In genomic region chr17:24689251-24690081, GRCm38 (mm10) we compare ENCODE assay signal across 9 mouse cellular contexts. TPM values are rescaled to one million over a fixed set of nuclear protein-coding genes. Genes with fewer than 3 reads are reported as not detected.
DNase-seq lines count a peak whose midpoint lies in the region; ATAC-seq and TF ChIP-seq lines count a peak whose summit lies in the region.
"Had no signal": no experiment of that assay in that cellular context is flagged by ENCODE, and none has a peak within 500 bp of the region (broad histone marks: within the 10 kb centered on the region; RNA-seq: fewer than 3 reads in every experiment).

Gene Syngr3, minus strand, starts transcription at chr17:24689955.

- TF ChIP-seq CTCF in layer of hippocampus, adult 2 months (conservative IDR thresholded peaks at IDR 0.05), result no peak; the same call in 1 of the 2 replicates
- TF ChIP-seq CTCF in olfactory bulb, adult 2 months (IDR thresholded peaks at IDR 0.05; ENCODE audit: insufficient read depth, low read depth, low read length), result no peak

- peak within 1 kb of the TSS; percentile 98 for H3K27ac ChIP-seq in layer of hippocampus, adult 2 months
- peak within 1 kb of the TSS; percentile 90 for H3K27ac ChIP-seq in forebrain, embryonic 15.5 days (replicated peaks)
- peak within 1 kb of the TSS; percentile 93 for H3K27ac ChIP-seq in olfactory bulb, adult 2 months (ENCODE audit: insufficient read depth, low read depth, low read length)

- peak within 1 kb of the TSS; percentile 98 for H3K9ac ChIP-seq in forebrain, embryonic 15.5 days (replicated peaks)

- intact Hi-C loops in left cerebral cortex, postnatal 36 days (cut with DNase I), result no loop called here

- peak in 1 of 2 experiments; percentile 55 for DNase-seq in layer of hippocampus, adult 2 months (ENCODE audit: low spot score in 2 of 2)
- DNase-seq in layer of hippocampus, adult 9-10 months (ENCODE audit: low spot score), result no peak
- DNase-seq in cerebellum, adult 18-20 months, result peak; percentile 53 to 76
- peak; percentile 58 to 66 for DNase-seq in left cerebral cortex, postnatal 36 days (ENCODE audit: low spot score in 2 of 2)
- DNase-seq in lung, postnatal 10 days, result no peak
- DNase-seq in adipocyte (ENCODE audit: low spot score), result no peak

- H3K4me3 ChIP-seq in layer of hippocampus, adult 2 months, result peak within 1 kb of the TSS; percentile 89
- H3K4me3 ChIP-seq in forebrain, embryonic 15.5 days, result peak within 1 kb of the TSS; percentile 96
- H3K4me3 ChIP-seq in olfactory bulb, adult 2 months (ENCODE audit: insufficient read depth, low read depth, low read length), result peak within 1 kb of the TSS; percentile 99

- peak within 1 kb of the TSS; percentile 79 for H3K4me2 ChIP-seq in forebrain, embryonic 15.5 days (replicated peaks)

- peaks cover 13% of the 10 kb centered on the region for H3K27me3 ChIP-seq in forebrain, embryonic 15.5 days

- TF ChIP-seq POLR2A in olfactory bulb, adult 2 months (IDR thresholded peaks at IDR 0.05; ENCODE audit: insufficient read depth, low read depth, low read length), result peak; percentile 87

- peaks cover 15% of the 10 kb centered on the region for H3K36me3 ChIP-seq in forebrain, embryonic 15.5 days

- H3K4me1 ChIP-seq in forebrain, embryonic 15.5 days, result peaks cover 36% of the 10 kb centered on the region
- peaks cover 25% of the 10 kb centered on the region for H3K4me1 ChIP-seq in olfactory bulb, adult 2 months (ENCODE audit: control insufficient read depth, insufficient read depth, low read length)

- no peaks in the 10 kb centered on the region for H3K9me3 ChIP-seq in forebrain, embryonic 15.5 days

- WGBS in forebrain, embryonic 15.5 days, result under 1% methylated on average over 53 of the region's 55 CpGs
- under 1% methylated on average over 55 of the region's 55 CpGs for WGBS in olfactory bulb, adult 2 months

- peak; percentile 59 for ATAC-seq in forebrain, embryonic 15.5 days (replicated peaks)

RNA-seq across cellular contexts. Expression of gene Syngr3, which starts in this region (rescaled TPM):
- total RNA-seq in layer of hippocampus, adult 2 months (2021), result 100 to 1,000 TPM; 146 to 155 TPM
- 134 and 145 TPM in 2 replicates for polyA plus RNA-seq in forebrain, embryonic 15.5 days (2015; fragmentation: Nextera tagmentation; extraction: Ambion mirVana)
- 100 to 1,000 TPM; 179 to 200 TPM for total RNA-seq in left cerebral cortex, postnatal 36 days (2021)
- not detected in 2 replicates for polyA plus RNA-seq in olfactory bulb, adult 2 months (2012; ENCODE audit: insufficient read depth, insufficient read length, low replicate concordance, missing spikeins)
- total RNA-seq: neutrophil, adult 5-6 weeks had no signal

Comparison
In these comparisons a context has a peak if more than half of its experiments do, and no peak if none do; other contexts are left out.
1. DNase-seq: peak in cerebellum, adult 18-20 months (2 of 2) and left cerebral cortex, postnatal 36 days (2 of 2); none in layer of hippocampus, adult 9-10 months (single experiment), lung, postnatal 10 days (single experiment) and adipocyte (single experiment).
2. Peak in every context shown above with its lines, with median percentiles within 50 percentile points of each other: H3K27ac ChIP-seq and H3K4me3 ChIP-seq.